Mouse (Mus musculus) liver, postnatal 0 days (tissue): ENCODE results near the gene Gjb2. TPM values are rescaled to one million over a fixed set of nuclear protein-coding genes. Genes with fewer than 3 reads are reported as not detected.
"Not testable (repeated sequence)": the region's sequence is repeated elsewhere in the genome, so short reads cannot be mapped to it uniquely, and the experiment has no call there.

Source experiments
- ATAC-seq: fragments of 200-750 bp; cut with Nextera tagmentation; 2 replicates; pipeline ENCODE4 v1.8.0; 2017; ENCODE audit warnings: mild to moderate bottlenecking, moderate library complexity
- DNase-seq: peaks from one replicate; pipeline ENCODE4 v3.0.0-alpha.2; 2016
- H3K27ac ChIP-seq: fragments of 300-500 bp; sonication (generic); 2 replicates; pipeline ENCODE4 v1.5.1; 2014; ENCODE audit warnings: antibody characterized with exemption, moderate library complexity, mild to moderate bottlenecking, low read depth
- H3K27me3 ChIP-seq: fragments of 300-500 bp; sonication (generic); 2 replicates; pipeline ENCODE4 v1.6.1; 2014; ENCODE audit warnings: low read length, control low read depth, mixed read lengths; ENCODE audit not compliant: insufficient read depth
- H3K36me3 ChIP-seq: fragments of 300-500 bp; sonication (generic); replicated peaks from 2 replicates; pipeline ENCODE4 v1.6.1; 2014; ENCODE audit warnings: mild to moderate bottlenecking, control low read depth, low read length, moderate library complexity, mixed read lengths; ENCODE audit not compliant: insufficient read depth
- H3K4me1 ChIP-seq: fragments of 300-500 bp; sonication (generic); 2 replicates; pipeline ENCODE4 v1.6.1; 2014; ENCODE audit warnings: antibody characterized with exemption, mild to moderate bottlenecking, control low read depth; ENCODE audit not compliant: insufficient read depth
- H3K4me2 ChIP-seq: fragments of 300-500 bp; sonication (generic); 2 replicates; pipeline ENCODE4 v1.6.1; 2014; ENCODE audit warnings: low read depth, mild to moderate bottlenecking, low read length, moderate library complexity, mixed read lengths
- H3K4me3 ChIP-seq: fragments of 300-500 bp; sonication (generic); 2 replicates; pipeline ENCODE4 v1.5.1; 2014; ENCODE audit warnings: low read depth, low read length
- H3K9ac ChIP-seq: fragments of 300-500 bp; sonication (generic); replicated peaks from 2 replicates; pipeline ENCODE4 v1.6.1; 2014; ENCODE audit warnings: mild to moderate bottlenecking, moderate library complexity
- H3K9me3 ChIP-seq: fragments of 300-500 bp; sonication (generic); 2 replicates; pipeline ENCODE4 v1.6.1; 2016; ENCODE audit warnings: mild to moderate bottlenecking, control low read depth, low read length, mixed read lengths
- CTCF ChIP-seq: sonication (generic); IDR thresholded peaks from 2 replicates; pipeline ENCODE4 v1.5.1; 2016; ENCODE audit warnings: antibody characterized with exemption, low read depth
- EP300 ChIP-seq: IDR thresholded peaks from 2 replicates; pipeline ENCODE4 v1.6.1; 2016; ENCODE audit warnings: antibody characterized with exemption, low read depth, mild to moderate bottlenecking
- WGBS: fragments of 180-500 bp; shearing (Covaris S2); extraction: QIAGEN DNeasy Blood & Tissue Kit; methylation state at CpG from one replicate; pipeline ENCODE4 v1.1.7; 2014; ENCODE audit not compliant: insufficient replicate concordance; 5-methylcytosine and 5-hydroxymethylcytosine counted together
- polyA plus RNA-seq: library from polyadenylated mRNA; unstranded; fragments of >200 nt; fragmentation: Nextera tagmentation; extraction: Ambion mirVana; gene quantifications from 2 replicates; pipeline ENCODE4 v1.2.1, GENCODE M21; 2015

Gjb2 gene
- polyA plus RNA-seq, 1 experiment from 2014 or later, result 135 TPM

GRCm38 (mm10) chr14:57089107-57089506 is 15.4 kb downstream of the Gjb2 start:
- ATAC-seq (peak; percentile 98), DNase-seq (peak; percentile 61)
- peak overlapping the region; percentile 85 for H3K27ac ChIP-seq
- peak overlapping the region; percentile 33 for H3K4me2 ChIP-seq
- peaks cover 8% of the 10 kb centered on the region for H3K4me1 ChIP-seq
- H3K36me3 ChIP-seq, result no peaks in the 10 kb centered on the region
- TF ChIP-seq EP300, result 0 out of 2 replicates have a peak, but pooled peaks have one; percentile 51
- TF ChIP-seq CTCF, result no peak
- 59% methylated on average over 7 of the region's 7 CpGs for WGBS
- H3K9me3 ChIP-seq, result no peaks in the 10 kb centered on the region
- H3K4me3 ChIP-seq, result no peak overlapping the region
- no peaks in the 10 kb centered on the region for H3K27me3 ChIP-seq
- H3K9ac ChIP-seq, result no peak overlapping the region

DNA sequence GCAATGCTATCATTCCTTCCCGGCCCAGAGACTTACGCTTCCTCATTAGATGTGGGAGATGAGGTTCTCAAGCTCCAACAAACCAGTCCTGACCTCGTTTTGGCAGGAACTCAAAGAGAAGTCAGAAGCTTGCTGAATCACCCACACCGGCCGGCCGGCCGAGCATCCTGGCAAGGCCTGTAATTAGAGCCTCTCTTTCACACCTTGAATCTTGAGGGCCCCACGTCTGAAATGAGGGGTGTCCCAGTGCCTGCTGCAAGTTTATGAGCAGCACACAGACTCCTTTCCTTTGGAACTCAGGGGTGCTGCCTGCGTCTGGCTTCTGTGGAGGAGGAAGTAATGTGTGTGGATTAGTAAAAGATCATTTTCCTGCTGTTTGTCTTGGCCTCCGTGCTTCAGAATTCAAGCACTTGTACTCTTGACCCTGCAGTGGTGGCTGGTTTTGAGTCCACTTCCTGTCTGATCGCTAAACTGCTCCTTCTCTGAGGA is 20.3 kb downstream of the Gjb2 start:
- Histone ChIP-seq H3K27ac (no peak overlapping the region), H3K27me3 (no peaks in the 10 kb centered on the region), H3K4me1 (no peaks in the 10 kb centered on the region), H3K4me3 (no peak overlapping the region), H3K9me3 (no peaks in the 10 kb centered on the region), H3K4me2 (no peak overlapping the region), H3K36me3 (no peaks in the 10 kb centered on the region), H3K9ac (no peak overlapping the region)
- DNase-seq (no peak), ATAC-seq (no peak)
- WGBS, result 34% methylated on average over 11 of the region's 11 CpGs
- TF ChIP-seq EP300, result no peak
- no peak for TF ChIP-seq CTCF

DNA sequence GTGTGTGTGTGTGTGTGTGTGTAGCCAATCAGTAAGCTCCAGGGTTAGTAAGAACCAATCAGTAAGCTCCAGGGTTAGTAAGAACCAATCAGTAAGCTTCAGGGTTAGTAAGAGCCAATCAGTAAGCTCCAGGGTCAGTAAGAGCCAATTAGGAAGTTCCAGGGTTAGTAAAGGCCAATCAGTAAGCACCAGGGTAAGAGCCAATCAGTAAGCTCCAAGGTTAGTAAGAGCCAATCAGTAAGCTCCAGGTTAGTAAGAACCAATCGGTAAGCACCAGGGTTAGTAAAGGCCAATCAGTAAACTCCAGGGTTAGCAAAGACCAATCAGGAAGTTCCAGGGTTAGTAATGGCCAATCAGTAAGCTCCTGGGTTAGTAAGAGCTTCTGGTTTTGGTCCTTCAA is 21.6 kb downstream of the Gjb2 start:
- DNase-seq, result no peak

DNA sequence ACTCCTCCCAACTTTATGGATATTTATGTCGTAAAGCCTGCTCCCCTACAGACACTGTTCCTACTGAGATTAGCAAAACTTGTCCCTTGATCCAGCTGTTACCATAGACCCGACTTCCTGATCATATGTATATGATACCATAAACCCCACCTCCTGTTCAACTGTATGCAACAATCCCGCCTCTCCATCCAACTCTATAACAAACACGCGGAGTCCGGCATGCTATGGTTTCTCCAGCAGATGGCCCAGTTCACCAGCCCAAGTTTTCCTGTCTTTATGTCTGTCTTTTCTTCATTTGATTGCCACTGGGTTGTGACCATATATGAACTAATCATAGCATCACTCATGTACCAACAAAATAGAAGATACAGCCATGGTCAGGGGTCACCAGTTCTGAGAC is 29.0 kb downstream of the Gjb2 start:
- Histone ChIP-seq H3K4me2 (no peak overlapping the region), H3K36me3 (no peaks in the 10 kb centered on the region), H3K4me1 (no peaks in the 10 kb centered on the region), H3K27ac (no peak overlapping the region), H3K27me3 (no peaks in the 10 kb centered on the region), H3K9ac (no peak overlapping the region), H3K4me3 (no peak overlapping the region), H3K9me3 (no peaks in the 10 kb centered on the region)
- TF ChIP-seq CTCF (peak; percentile 63), EP300 (no peak)
- ATAC-seq (no peak), DNase-seq (peak; percentile 27)
- WGBS, result 66% methylated on average over 6 of the region's 6 CpGs

More for the DNA sequence above, 21.6 kb downstream of the Gjb2 start:
- Histone ChIP-seq H3K36me3 (no peaks in the 10 kb centered on the region), H3K4me3 (no peak overlapping the region), H3K27me3 (no peaks in the 10 kb centered on the region), H3K27ac (no peak overlapping the region), H3K9me3 (no peaks in the 10 kb centered on the region), H3K4me2 (no peak overlapping the region), H3K9ac (no peak overlapping the region), H3K4me1 (no peaks in the 10 kb centered on the region)
- 73% methylated on average over 1 of the region's 1 CpGs for WGBS
- TF ChIP-seq EP300 (no peak), CTCF (no peak)
- ATAC-seq, result peak; percentile 40; the same call in 1 of the 2 replicates

GRCm38 (mm10) chr14:57069906-57070305 is 34.6 kb downstream of the Gjb2 start:
- peak; percentile 82 for TF ChIP-seq CTCF
- WGBS, result 3% methylated on average over 2 of the region's 2 CpGs
- not testable (repeated sequence) for H3K9ac ChIP-seq, H3K9me3 ChIP-seq, H3K36me3 ChIP-seq, H3K27ac ChIP-seq, H3K4me2 ChIP-seq, ATAC-seq, H3K4me1 ChIP-seq, H3K27me3 ChIP-seq, H3K4me3 ChIP-seq
- DNase-seq, result peak; percentile 69

DNA sequence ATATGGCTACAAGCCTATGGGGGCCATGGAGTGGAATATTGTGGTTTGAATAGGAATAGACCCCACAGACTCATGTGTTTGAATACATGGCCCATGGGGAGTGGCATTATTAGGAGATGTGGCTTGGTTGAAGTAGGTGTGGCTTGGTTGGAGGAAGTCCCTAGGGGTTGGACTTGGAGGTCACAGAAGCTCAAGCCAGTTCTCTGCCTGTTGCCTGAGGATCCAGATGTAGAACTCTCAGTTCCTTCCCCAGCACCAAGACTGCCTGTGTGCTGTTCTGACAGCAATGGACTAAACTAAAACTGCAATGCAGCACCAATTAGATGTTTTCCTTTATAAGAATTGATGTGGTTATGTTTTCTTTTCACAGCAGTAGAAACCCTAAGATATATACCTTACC is 38.4 kb downstream of the Gjb2 start:
- Histone ChIP-seq H3K9me3 (no peaks in the 10 kb centered on the region), H3K4me3 (no peak overlapping the region), H3K27ac (no peak overlapping the region), H3K27me3 (no peaks in the 10 kb centered on the region), H3K36me3 (no peaks in the 10 kb centered on the region), H3K4me2 (no peak overlapping the region), H3K9ac (no peak overlapping the region), H3K4me1 (no peaks in the 10 kb centered on the region)
- ATAC-seq (no peak), DNase-seq (no peak)
- TF ChIP-seq EP300 (no peak), CTCF (no peak)

DNA sequence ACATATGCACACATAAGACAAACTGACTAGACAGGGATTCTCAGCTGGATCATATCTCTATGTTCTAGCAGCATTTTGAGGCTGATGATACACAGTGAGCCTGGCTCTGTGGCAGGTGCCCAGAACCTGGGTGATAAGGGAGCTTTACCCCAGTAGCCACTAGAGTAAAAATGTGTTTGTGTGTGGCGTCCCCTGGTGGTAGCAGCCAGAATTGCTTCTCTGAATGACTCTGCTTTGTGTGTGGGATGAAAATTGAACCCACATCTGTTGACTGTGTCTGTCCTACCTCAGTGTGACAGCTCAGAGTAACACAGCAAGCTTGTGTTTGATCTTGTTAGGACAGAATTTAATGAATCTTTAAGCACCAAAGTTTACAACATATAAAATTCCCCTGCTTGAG is 44.5 kb downstream of the Gjb2 start:
- WGBS, result 0% methylated on average over 1 of the region's 1 CpGs

More for the DNA sequence above, 44.5 kb downstream of the Gjb2 start:
- not testable (repeated sequence) for H3K9me3 ChIP-seq, H3K4me3 ChIP-seq, H3K36me3 ChIP-seq, H3K4me2 ChIP-seq, H3K27ac ChIP-seq, H3K9ac ChIP-seq, H3K4me1 ChIP-seq
- ATAC-seq (peak; percentile 54), DNase-seq (peak; percentile 80)
- peaks cover 39% of the 10 kb centered on the region for H3K27me3 ChIP-seq
- TF ChIP-seq CTCF, result peak; percentile 86
